Mouse (Mus musculus): Measurements from ENCODE around the gene Tfcp2l1. TPM values are rescaled to one million over a fixed set of nuclear protein-coding genes. Genes with fewer than 3 reads are reported as not detected.
A peak's percentile ranks its signal among the peaks of the same experiment; 100 is the strongest.
"Not testable (repeated sequence)": the region's sequence is repeated elsewhere in the genome, so short reads cannot be mapped to it uniquely, and the experiment has no call there.

Gene Tfcp2l1
- 1 to 10 TPM; 2.1 to 2.4 TPM for total RNA-seq (2021)
- long read RNA-seq, experiment 1, partial matches to known transcripts, result 0 of 1 reads
- long read RNA-seq, experiment 1, other reads (novel, unspliced or antisense), result 1 of 1 reads
- long read RNA-seq, experiment 2, partial matches to known transcripts, result 0 of 3 reads
- long read RNA-seq, experiment 2, other reads (novel, unspliced or antisense), result 3 of 3 reads

- Histone ChIP-seq H3K4me3 (peak within 1 kb of the TSS; percentile 64), H3K27ac (no peak within 1 kb of the TSS)
- peak in 1 of 2 experiments; percentile 29 for DNase-seq (ENCODE audit: low spot score in 2 of 2)
- peak; percentile 31 for TF ChIP-seq CTCF (conservative IDR thresholded peaks at IDR 0.05)
These were observed at the start of gene Tfcp2l1 for GRCm38 (mm10) chr1:118627781-118628464. Gene Tfcp2l1 (plus strand): TSS chr1:118627945.

GRCm38 (mm10) chr1:118580174-118580702 is 47.5 kb upstream of the Tfcp2l1 start:
- no peak overlapping the region for H3K27ac ChIP-seq
- DNase-seq (ENCODE audit: low spot score in 2 of 2), result no peak
- TF ChIP-seq CTCF (conservative IDR thresholded peaks at IDR 0.05), result no peak
- H3K4me3 ChIP-seq, result no peak overlapping the region

- DNase-seq (ENCODE audit: low spot score in 2 of 2), result no peak
- Histone ChIP-seq H3K27ac (no peak overlapping the region), H3K4me3 (no peak overlapping the region)
- TF ChIP-seq CTCF (conservative IDR thresholded peaks at IDR 0.05), result no peak
These were observed 46.6 kb upstream of the Tfcp2l1 start for GRCm38 (mm10) chr1:118581179-118581578.

GRCm38 (mm10) chr1:118589721-118590120 is 38.0 kb upstream of the Tfcp2l1 start:
- no peak overlapping the region for H3K27ac ChIP-seq
- no peak for TF ChIP-seq CTCF (conservative IDR thresholded peaks at IDR 0.05)
- peak in 1 of 2 experiments; percentile 38 for DNase-seq (ENCODE audit: low spot score in 2 of 2)
- H3K4me3 ChIP-seq, result no peak overlapping the region

GRCm38 (mm10) chr1:118592933-118593332 is 34.8 kb upstream of the Tfcp2l1 start:
- TF ChIP-seq CTCF (conservative IDR thresholded peaks at IDR 0.05), result no peak
- Histone ChIP-seq H3K27ac (no peak overlapping the region), H3K4me3 (no peak overlapping the region)
- no peak for DNase-seq (ENCODE audit: low spot score in 2 of 2)

- no peak overlapping the region for H3K4me3 ChIP-seq
- no peak overlapping the region for H3K27ac ChIP-seq
- DNase-seq (ENCODE audit: low spot score in 2 of 2), result no peak
- no peak for TF ChIP-seq CTCF (conservative IDR thresholded peaks at IDR 0.05)
These were observed 32.4 kb upstream of the Tfcp2l1 start for GRCm38 (mm10) chr1:118595395-118595794.

- Histone ChIP-seq H3K27ac (no peak overlapping the region), H3K4me3 (no peak overlapping the region)
- 0 out of 2 replicates have a peak, but pooled peaks have one; percentile 4 for TF ChIP-seq CTCF (conservative IDR thresholded peaks at IDR 0.05)
- DNase-seq (ENCODE audit: low spot score in 2 of 2), result no peak
These were observed 30.1 kb upstream of the Tfcp2l1 start for GRCm38 (mm10) chr1:118597475-118598213.

- Histone ChIP-seq H3K27ac (no peak overlapping the region), H3K4me3 (no peak overlapping the region)
- TF ChIP-seq CTCF (conservative IDR thresholded peaks at IDR 0.05), result no peak
- no peak for DNase-seq (ENCODE audit: low spot score in 2 of 2)
These were observed 29.4 kb upstream of the Tfcp2l1 start for GRCm38 (mm10) chr1:118598339-118598738.

- Histone ChIP-seq H3K27ac (no peak overlapping the region), H3K4me3 (no peak overlapping the region)
- TF ChIP-seq CTCF (conservative IDR thresholded peaks at IDR 0.05), result no peak
- DNase-seq (ENCODE audit: low spot score in 2 of 2), result no peak
These were observed 14.0 kb upstream of the Tfcp2l1 start for GRCm38 (mm10) chr1:118613631-118614183.

GRCm38 (mm10) chr1:118621055-118621454 is 6.7 kb upstream of the Tfcp2l1 start:
- not testable (repeated sequence) for DNase-seq (ENCODE audit: low spot score in 2 of 2); H3K27ac ChIP-seq; H3K4me3 ChIP-seq

- no peak for DNase-seq (ENCODE audit: low spot score in 2 of 2)
- Histone ChIP-seq H3K4me3 (no peak overlapping the region), H3K27ac (no peak overlapping the region)
- no peak for TF ChIP-seq CTCF (conservative IDR thresholded peaks at IDR 0.05)
These were observed 4.9 kb upstream of the Tfcp2l1 start for GRCm38 (mm10) chr1:118622857-118623256.

- H3K27ac ChIP-seq, result no peak overlapping the region
- H3K4me3 ChIP-seq, result no peak overlapping the region
- no peak for DNase-seq (ENCODE audit: low spot score in 2 of 2)
- no peak for TF ChIP-seq CTCF (conservative IDR thresholded peaks at IDR 0.05)
These were observed 2.3 kb upstream of the Tfcp2l1 start for GRCm38 (mm10) chr1:118625461-118625860.

- TF ChIP-seq CTCF (conservative IDR thresholded peaks at IDR 0.05), result no peak
- DNase-seq (ENCODE audit: low spot score in 2 of 2), result no peak
- no peak overlapping the region for H3K4me3 ChIP-seq
- no peak overlapping the region for H3K27ac ChIP-seq
These were observed 1.8 kb upstream of the Tfcp2l1 start for GRCm38 (mm10) chr1:118625921-118626320.

All from layer of hippocampus, adult 2 months (tissue).